Mouse (Mus musculus) lung, adult 2 months (tissue): ENCODE measurements around the gene Gpc1. TPM values are rescaled to one million over a fixed set of nuclear protein-coding genes. Genes with fewer than 3 reads are reported as not detected.

ENCODE experiments used
- DNase-seq: peaks from one replicate; pipeline ENCODE4 v3.0.0; 2022
- H3K4me1 ChIP-seq: fragments of 200-500 bp; 2 replicates; pipeline ENCODE4 v1.6.1; 2011; ENCODE audit warnings: low read length; ENCODE audit not compliant: control insufficient read depth, insufficient read depth
- H3K4me3 ChIP-seq: fragments of 200-500 bp; replicated peaks from 2 replicates; pipeline ENCODE3; 2011; ENCODE audit warnings: low read depth, mild to moderate bottlenecking, control low read depth, low read length; ENCODE audit errors: extremely low read depth
- CTCF ChIP-seq: fragments of 200-500 bp; IDR thresholded peaks from 2 replicates; pipeline ENCODE4 v1.5.1; 2011; ENCODE audit warnings: mild to moderate bottlenecking, low read length, control low read depth; ENCODE audit not compliant: insufficient read depth
- POLR2A ChIP-seq: fragments of 200-500 bp; IDR thresholded peaks from 2 replicates; pipeline ENCODE4 v1.6.1; 2011; ENCODE audit warnings: low read depth, mild to moderate bottlenecking, control low read depth, low read length, borderline replicate concordance; ENCODE audit errors: extremely low read depth
- WGBS: fragments of 180-500 bp; shearing (Covaris S2); methylation state at CpG from one replicate; pipeline ENCODE4 v1.1.7; 2018; 5-methylcytosine and 5-hydroxymethylcytosine counted together
- polyA plus RNA-seq: library from polyadenylated mRNA; depleted of rRNA; stranded (reverse); fragments of >200 nt; gene quantifications from 2 replicates; pipeline ENCODE4 v1.2.3, GENCODE M21; 2012; rRNA removed

Gpc1 gene
- 23.4 and 23.6 TPM in 2 replicates for polyA plus RNA-seq

- TF ChIP-seq CTCF (no peak), POLR2A (no peak)
- peak; percentile 68 for DNase-seq
- H3K4me1 ChIP-seq, result no peaks in the 10 kb centered on the region; the same call in 1 of the 2 replicates
- H3K4me3 ChIP-seq, result peak within 1 kb of the TSS; percentile 76
- 1% methylated on average over 80 of the region's 99 CpGs for WGBS
Observed at GRCm38 (mm10) chr1:92831188-92832001, at the start of gene Gpc1. Gene Gpc1 (plus strand): TSS chr1:92831645.

GRCm38 (mm10) chr1:92781862-92782261, 49.6 kb upstream of the Gpc1 start:
- H3K4me1 ChIP-seq, result no peaks in the 10 kb centered on the region
- 63% methylated on average over 4 of the region's 4 CpGs for WGBS
- DNase-seq, result no peak
- no peak for TF ChIP-seq CTCF
- TF ChIP-seq POLR2A, result no peak
- H3K4me3 ChIP-seq, result no peak overlapping the region

GRCm38 (mm10) chr1:92782587-92782986, 48.9 kb upstream of the Gpc1 start:
- WGBS, result 49% methylated on average over 6 of the region's 6 CpGs
- H3K4me3 ChIP-seq, result no peak overlapping the region
- TF ChIP-seq CTCF (no peak), POLR2A (no peak)
- H3K4me1 ChIP-seq, result no peaks in the 10 kb centered on the region
- DNase-seq, result no peak

- DNase-seq, result no peak
Observed at GRCm38 (mm10) chr1:92787221-92787620, 44.2 kb upstream of the Gpc1 start.

GRCm38 (mm10) chr1:92788049-92788448, 43.4 kb upstream of the Gpc1 start:
- no peak for DNase-seq
- 87% methylated on average over 7 of the region's 7 CpGs for WGBS

More at GRCm38 (mm10) chr1:92787221-92787620, 44.2 kb upstream of the Gpc1 start:
- WGBS, result 53% methylated on average over 8 of the region's 8 CpGs
- no peak overlapping the region for H3K4me3 ChIP-seq
- TF ChIP-seq POLR2A, result no peak
- TF ChIP-seq CTCF, result no peak
- no peaks in the 10 kb centered on the region for H3K4me1 ChIP-seq

GRCm38 (mm10) chr1:92790628-92791027, 40.8 kb upstream of the Gpc1 start:
- DNase-seq, result no peak
- no peaks in the 10 kb centered on the region for H3K4me1 ChIP-seq
- 26% methylated on average over 7 of the region's 7 CpGs for WGBS
- no peak for TF ChIP-seq CTCF
- no peak overlapping the region for H3K4me3 ChIP-seq

More at GRCm38 (mm10) chr1:92788049-92788448, 43.4 kb upstream of the Gpc1 start:
- no peaks in the 10 kb centered on the region for H3K4me1 ChIP-seq
- H3K4me3 ChIP-seq, result no peak overlapping the region
- TF ChIP-seq CTCF (no peak), POLR2A (no peak)

- 5% methylated on average over 9 of the region's 10 CpGs for WGBS
- Histone ChIP-seq H3K4me3 (no peak overlapping the region), H3K4me1 (no peaks in the 10 kb centered on the region)
- no peak for DNase-seq
- TF ChIP-seq POLR2A, result no peak
- TF ChIP-seq CTCF, result no peak
Observed at GRCm38 (mm10) chr1:92791070-92791831, 40.2 kb upstream of the Gpc1 start.

GRCm38 (mm10) chr1:92793781-92794180, 37.7 kb upstream of the Gpc1 start:
- no peak for TF ChIP-seq CTCF
- no peak for TF ChIP-seq POLR2A
- Histone ChIP-seq H3K4me3 (no peak overlapping the region), H3K4me1 (no peaks in the 10 kb centered on the region)
- no peak for DNase-seq
- 66% methylated on average over 5 of the region's 5 CpGs for WGBS

GRCm38 (mm10) chr1:92798425-92798824, 33.0 kb upstream of the Gpc1 start:
- 53% methylated on average over 2 of the region's 2 CpGs for WGBS

More at GRCm38 (mm10) chr1:92798425-92798824, 33.0 kb upstream of the Gpc1 start:
- no peak for TF ChIP-seq CTCF
- TF ChIP-seq POLR2A, result no peak
- no peaks in the 10 kb centered on the region for H3K4me1 ChIP-seq
- no peak overlapping the region for H3K4me3 ChIP-seq
- no peak for DNase-seq
